23 mouse cellular contexts compared by ENCODE assay signal in the genomic region with DNA sequence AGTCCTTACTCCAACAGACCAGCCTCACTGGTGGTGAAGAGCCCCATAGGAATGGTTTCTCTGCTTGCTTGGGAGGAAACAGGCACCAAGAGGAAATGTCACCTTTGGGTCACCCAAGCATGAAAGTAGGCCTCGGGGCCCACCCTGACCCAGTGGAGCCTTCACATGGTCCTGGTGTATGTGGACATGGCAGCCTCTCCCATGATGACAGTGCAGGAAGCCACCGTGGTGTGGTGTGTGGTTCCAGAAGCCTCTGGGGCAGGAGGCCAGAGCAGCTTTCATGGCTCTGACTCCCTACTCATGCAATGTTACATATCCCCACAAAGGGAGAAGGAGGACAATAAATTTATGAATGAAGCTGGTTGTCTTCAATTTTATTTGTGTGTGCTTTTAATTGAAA. TPM values are rescaled to one million over a fixed set of nuclear protein-coding genes. Genes with fewer than 3 reads are reported as not detected.
DNase-seq lines count a peak whose midpoint lies in the region; ATAC-seq and TF ChIP-seq lines count a peak whose summit lies in the region.
"Had no signal": no experiment of that assay in that cellular context is flagged by ENCODE, and none has a peak within 500 bp of the region (broad histone marks: within the 10 kb centered on the region; RNA-seq: fewer than 3 reads in every experiment).

No protein-coding gene starts in this region.

- no peaks in the 10 kb centered on the region for H3K9me3 ChIP-seq in megakaryocyte, embryonic 14.5 days
- H3K9me3 ChIP-seq in intestine, embryonic 16.5 days (ENCODE audit: control insufficient read depth, low read length) = no peaks in the 10 kb centered on the region
- H3K9me3 ChIP-seq: embryonic facial prominence, embryonic 10.5 days; forebrain, embryonic 13.5 days; heart, embryonic 12.5 days had no signal

- intact Hi-C loops in gastrocnemius, adult 2 months (cut with DNase I) = no loop called here

- no peak for TF ChIP-seq CTCF in gastrocnemius, adult 2 months (IDR thresholded peaks at IDR 0.05)

- H3K4me1 ChIP-seq in megakaryocyte, embryonic 14.5 days = peaks cover 76% of the 10 kb centered on the region
- peaks cover 4% of the 10 kb centered on the region; the same call in 1 of the 2 replicates for H3K4me1 ChIP-seq in intestine, embryonic 16.5 days (ENCODE audit: control insufficient read depth, insufficient read depth, low read length)
- H3K4me1 ChIP-seq: embryonic facial prominence, embryonic 10.5 days; heart, embryonic 12.5 days; hindbrain, embryonic 10.5 days had no signal

- H3K36me3 ChIP-seq in megakaryocyte, embryonic 14.5 days (replicated peaks; ENCODE audit: low read length) = peaks cover 68% of the 10 kb centered on the region
- no peaks in the 10 kb centered on the region for H3K36me3 ChIP-seq in myocyte (ENCODE audit: control insufficient read depth, insufficient read depth)
- H3K36me3 ChIP-seq in intestine, embryonic 16.5 days (ENCODE audit: control insufficient read depth, insufficient read depth, low read length) = peaks cover 6% of the 10 kb centered on the region; the same call in 1 of the 2 replicates

- DNase-seq in gastrocnemius, adult 2 months = no peak
- no peak for DNase-seq in gastrocnemius, postnatal 10 days
- DNase-seq in cerebellum, adult 11 months = no peak
- DNase-seq: adrenal gland, postnatal 14 days; cerebellum, adult 2 months; cerebellum, postnatal 10 days; forebrain, postnatal 0 days; heart, adult 18-20 months had no signal

- no peak overlapping the region for H3K9ac ChIP-seq in intestine, embryonic 16.5 days (ENCODE audit: low read depth, low read length)
- H3K9ac ChIP-seq: forebrain, embryonic 13.5 days; forebrain, postnatal 0 days; heart, embryonic 12.5 days; hindbrain, embryonic 14.5 days had no signal

- peaks cover 8% of the 10 kb centered on the region for H3K79me2 ChIP-seq in myocyte (ENCODE audit: control insufficient read depth, insufficient read depth)

- TF ChIP-seq POLR2A in myocyte (IDR thresholded peaks at IDR 0.05; ENCODE audit: insufficient read length, low read depth) = no peak

- peak overlapping the region; percentile 24; the same call in 1 of the 2 replicates for H3K27ac ChIP-seq in gastrocnemius, adult 2 months
- no peak overlapping the region for H3K27ac ChIP-seq in intestine, embryonic 16.5 days (ENCODE audit: low read length)
- H3K27ac ChIP-seq: embryonic facial prominence, embryonic 10.5 days; forebrain, embryonic 13.5 days; hindbrain, embryonic 10.5 days; hindbrain, embryonic 14.5 days had no signal

- no peak for ATAC-seq in megakaryocyte, adult 5-6 weeks (ENCODE audit: poor library complexity, severe bottlenecking)
- no peak for ATAC-seq in intestine, embryonic 16.5 days
- ATAC-seq: activated CD4-positive, CD25-positive, alpha-beta regulatory T cell, adult 4 months; CD4-positive, CD25-positive, alpha-beta regulatory T cell, adult 4 months; forebrain, embryonic 13.5 days; forebrain, postnatal 0 days; Patski had no signal

- no peak overlapping the region for H3K4me3 ChIP-seq in gastrocnemius, adult 2 months
- peak overlapping the region; percentile 70 for H3K4me3 ChIP-seq in megakaryocyte, embryonic 14.5 days (replicated peaks)
- no peak overlapping the region for H3K4me3 ChIP-seq in myocyte
- H3K4me3 ChIP-seq in intestine, embryonic 16.5 days (ENCODE audit: low read length) = no peak overlapping the region
- H3K4me3 ChIP-seq: embryonic facial prominence, embryonic 10.5 days; forebrain, embryonic 13.5 days; heart, embryonic 12.5 days; hindbrain, embryonic 10.5 days had no signal

- no peaks in the 10 kb centered on the region for H3K27me3 ChIP-seq in megakaryocyte, embryonic 14.5 days (replicated peaks)
- H3K27me3 ChIP-seq in myocyte (ENCODE audit: control insufficient read depth, insufficient read depth, insufficient read length) = no peaks in the 10 kb centered on the region
- no peaks in the 10 kb centered on the region for H3K27me3 ChIP-seq in intestine, embryonic 16.5 days (replicated peaks; ENCODE audit: control insufficient read depth, insufficient read depth, low read length)
- H3K27me3 ChIP-seq: forebrain, embryonic 13.5 days; heart, embryonic 12.5 days; Patski had no signal

- WGBS in intestine, embryonic 16.5 days = 97% methylated on average over 2 of the region's 2 CpGs

- H3K4me2 ChIP-seq in myocyte (ENCODE audit: low read depth) = no peak overlapping the region
- H3K4me2 ChIP-seq in intestine, embryonic 16.5 days (ENCODE audit: low read depth, low read length) = no peak overlapping the region
- H3K4me2 ChIP-seq: forebrain, embryonic 13.5 days; heart, embryonic 12.5 days; hindbrain, embryonic 14.5 days had no signal

- H3ac ChIP-seq in myocyte (ENCODE audit: control insufficient read depth, insufficient read length) = no peak overlapping the region

TF ChIP-seq in myocyte, 11 proteins besides CTCF, POLR2A, EP300 and RAD21:
- no peak for TF ChIP-seq MYOD1 (IDR thresholded peaks at IDR 0.05; ENCODE audit: control insufficient read depth in 1 of 3, insufficient read length in 2 of 3, low read depth in 2 of 3)
- peak; percentile 53 for TF ChIP-seq POLR2AphosphoS2 (IDR thresholded peaks at IDR 0.05; ENCODE audit: insufficient read length, low read depth)

RNA-seq across cellular contexts. Expression of a gene that starts 19.4 kb away (rescaled TPM):
- 10 to 100 TPM; 41.9 to 52.4 TPM for total RNA-seq in gastrocnemius, adult 2 months (2021)
- total RNA-seq in gastrocnemius, postnatal 10 days (2021) = 10 to 100 TPM; 36.9 to 37.8 TPM
- 7.3 and 11.6 TPM in 2 replicates for polyA plus RNA-seq in megakaryocyte, embryonic 14.5 days (2012; ENCODE audit: insufficient read depth, low replicate concordance)
- total RNA-seq in megakaryocyte, adult 5-6 weeks (2015) = 12.3 and 15.7 TPM in 2 replicates
- 18.2 and 20.7 TPM in 2 replicates for total RNA-seq in megakaryocyte, adult 5-6 weeks (2017)
- polyA plus RNA-seq in myocyte (2012; fragmentation: generic; extraction: Trizol) = 29.8 TPM
- polyA plus RNA-seq in intestine, embryonic 16.5 days (2015; fragmentation: Nextera tagmentation; extraction: Ambion mirVana) = 40.6 and 40.9 TPM in 2 replicates

RNA-seq across cellular contexts. Expression of a gene that starts 24.1 kb away (rescaled TPM):
- 10 to 100 TPM; 13.6 to 17.3 TPM for total RNA-seq in gastrocnemius, adult 2 months (2021)
- total RNA-seq in gastrocnemius, postnatal 10 days (2021) = 10 to 100 TPM; 35.7 to 53.5 TPM
- 828 and 2,423 TPM in 2 replicates for polyA plus RNA-seq in megakaryocyte, embryonic 14.5 days (2012; ENCODE audit: insufficient read depth, low replicate concordance)
- 122 and 129 TPM in 2 replicates for total RNA-seq in megakaryocyte, adult 5-6 weeks (2015)
- total RNA-seq in megakaryocyte, adult 5-6 weeks (2017) = 180 and 227 TPM in 2 replicates
- polyA plus RNA-seq in myocyte (2012; fragmentation: generic; extraction: Trizol) = 189 TPM
- polyA plus RNA-seq in intestine, embryonic 16.5 days (2015; fragmentation: Nextera tagmentation; extraction: Ambion mirVana) = 106 and 120 TPM in 2 replicates

RNA-seq across cellular contexts. Expression of a gene that starts 32.4 kb away (rescaled TPM):
- total RNA-seq in gastrocnemius, adult 2 months (2021) = under 1 TPM in 1 of 2 experiments, not detected in 1; 0.74 TPM
- not detected for total RNA-seq in gastrocnemius, postnatal 10 days (2021)
- polyA plus RNA-seq in megakaryocyte, embryonic 14.5 days (2012; ENCODE audit: insufficient read depth, low replicate concordance) = not detected in 2 replicates
- not detected in 2 replicates for total RNA-seq in megakaryocyte, adult 5-6 weeks (2015)
- total RNA-seq in megakaryocyte, adult 5-6 weeks (2017) = not detected in 2 replicates
- polyA plus RNA-seq in myocyte (2012; fragmentation: generic; extraction: Trizol) = 0.42 TPM
- polyA plus RNA-seq in intestine, embryonic 16.5 days (2015; fragmentation: Nextera tagmentation; extraction: Ambion mirVana) = 0.29 and 0.32 TPM in 2 replicates
- total RNA-seq: adrenal gland, adult 18-20 months; gastrocnemius, postnatal 4 days; heart, adult 18-20 months; heart, postnatal 25 days had no signal
- polyA plus RNA-seq: embryonic facial prominence, embryonic 10.5 days; heart, embryonic 12.5 days had no signal

RNA-seq across cellular contexts. Expression of a gene that starts 34.9 kb away (rescaled TPM):
- total RNA-seq in gastrocnemius, adult 2 months (2021) = 1,000 to 10,000 TPM in 1 of 2 experiments, 100 to 1,000 TPM in 1; 987 to 1,150 TPM
- 100 to 1,000 TPM; 669 to 730 TPM for total RNA-seq in gastrocnemius, postnatal 10 days (2021)
- 6.1 and 8.4 TPM in 2 replicates for polyA plus RNA-seq in megakaryocyte, embryonic 14.5 days (2012; ENCODE audit: insufficient read depth, low replicate concordance)
- total RNA-seq in megakaryocyte, adult 5-6 weeks (2015) = 0.48 TPM in 1 of 2 replicates, not detected in the other
- not detected in 2 replicates for total RNA-seq in megakaryocyte, adult 5-6 weeks (2017)
- polyA plus RNA-seq in myocyte (2012; fragmentation: generic; extraction: Trizol) = 340 TPM
- polyA plus RNA-seq in intestine, embryonic 16.5 days (2015; fragmentation: Nextera tagmentation; extraction: Ambion mirVana) = 10.3 and 11.8 TPM in 2 replicates
- polyA plus RNA-seq: activated CD4-positive, CD25-positive, alpha-beta regulatory T cell, adult 4 months; CD4-positive, CD25-positive, alpha-beta regulatory T cell, adult 4 months had no signal

RNA-seq across cellular contexts. Expression of a gene that starts 35.2 kb away (rescaled TPM):
- 1 to 10 TPM; 1.9 to 2.9 TPM for total RNA-seq in gastrocnemius, adult 2 months (2021)
- 1 to 10 TPM; 2.3 to 3.4 TPM for total RNA-seq in gastrocnemius, postnatal 10 days (2021)
- 0.03 TPM in 1 of 2 replicates, not detected in the other for polyA plus RNA-seq in megakaryocyte, embryonic 14.5 days (2012; ENCODE audit: insufficient read depth, low replicate concordance)
- total RNA-seq in megakaryocyte, adult 5-6 weeks (2015) = not detected in 2 replicates
- total RNA-seq in megakaryocyte, adult 5-6 weeks (2017) = 0.12 TPM in 1 of 2 replicates, not detected in the other
- 0.10 TPM for polyA plus RNA-seq in myocyte (2012; fragmentation: generic; extraction: Trizol)
- 1.6 and 2.1 TPM in 2 replicates for polyA plus RNA-seq in intestine, embryonic 16.5 days (2015; fragmentation: Nextera tagmentation; extraction: Ambion mirVana)
